5 mouse cellular contexts compared by ENCODE assay signal in genomic region chr5:146330765-146331115, GRCm38 (mm10). TPM values are rescaled to one million over a fixed set of nuclear protein-coding genes. Genes with fewer than 3 reads are reported as not detected.
"Had no signal": no experiment of that assay in that cellular context is flagged by ENCODE, and none has a peak within 500 bp of the region (broad histone marks: within the 10 kb centered on the region; RNA-seq: fewer than 3 reads in every experiment).

No protein-coding gene starts in this region.

- ATAC-seq: intestine, embryonic 16.5 days had no signal

- H3K27me3 ChIP-seq: limb, embryonic 15.5 days; midbrain, embryonic 12.5 days had no signal

- H3K9ac ChIP-seq: limb, embryonic 15.5 days; lung, embryonic 14.5 days; midbrain, embryonic 12.5 days had no signal

- H3K36me3 ChIP-seq: limb, embryonic 15.5 days; midbrain, embryonic 12.5 days had no signal

- H3K27ac ChIP-seq: limb, embryonic 15.5 days; midbrain, embryonic 12.5 days had no signal

- H3K9me3 ChIP-seq: limb, embryonic 15.5 days; midbrain, embryonic 12.5 days had no signal

- H3K4me2 ChIP-seq: limb, embryonic 15.5 days; lung, embryonic 14.5 days; midbrain, embryonic 12.5 days had no signal

- H3K4me1 ChIP-seq: limb, embryonic 15.5 days; midbrain, embryonic 12.5 days had no signal

- H3K4me3 ChIP-seq: limb, embryonic 15.5 days; midbrain, embryonic 12.5 days had no signal

RNA-seq across cellular contexts. Expression of gene Wasf3, which starts 54.0 kb away (rescaled TPM):
- total RNA-seq: megakaryocyte, adult 5-6 weeks had no signal
